Mouse (Mus musculus) midbrain, embryonic 11.5 days (tissue): ENCODE measurements around the gene Mdm2. TPM values are rescaled to one million over a fixed set of nuclear protein-coding genes. Genes with fewer than 3 reads are reported as not detected.

Source experiments
- ATAC-seq: fragments of 200-750 bp; cut with Nextera tagmentation; 2 replicates; pipeline ENCODE4 v1.8.0; 2017; ENCODE audit warnings: moderate TSS enrichment, moderate library complexity; ENCODE audit not compliant: low FRiP score
- DNase-seq: peaks from one replicate; pipeline ENCODE4 v3.0.0; 2015; ENCODE audit warnings: low spot score; ENCODE audit errors: missing footprints
- H3K27ac ChIP-seq: fragments of 300-500 bp; sonication (generic); 2 replicates; pipeline ENCODE4 v1.5.1; 2014; ENCODE audit warnings: low read depth, low read length
- H3K27me3 ChIP-seq: fragments of 300-500 bp; sonication (generic); 2 replicates; pipeline ENCODE4 v1.6.1; 2014; ENCODE audit warnings: mild to moderate bottlenecking, low read length, moderate library complexity, mixed read lengths; ENCODE audit not compliant: control insufficient read depth, insufficient read depth
- H3K36me3 ChIP-seq: fragments of 300-500 bp; sonication (generic); 2 replicates; pipeline ENCODE4 v1.6.1; 2014; ENCODE audit warnings: mild to moderate bottlenecking, low read length, moderate library complexity, mixed read lengths; ENCODE audit not compliant: control insufficient read depth, insufficient read depth
- H3K4me1 ChIP-seq: fragments of 300-500 bp; sonication (generic); 2 replicates; pipeline ENCODE4 v1.6.1; 2014; ENCODE audit warnings: low read length; ENCODE audit not compliant: control insufficient read depth, insufficient read depth
- H3K4me2 ChIP-seq: fragments of 300-500 bp; sonication (generic); 2 replicates; pipeline ENCODE4 v1.6.1; 2014; ENCODE audit warnings: mild to moderate bottlenecking, moderate library complexity
- H3K4me3 ChIP-seq: fragments of 300-500 bp; sonication (generic); 2 replicates; pipeline ENCODE4 v1.5.1; 2014; ENCODE audit warnings: low read depth, low read length
- H3K9ac ChIP-seq: fragments of 300-500 bp; sonication (generic); 2 replicates; pipeline ENCODE4 v1.6.1; 2014; ENCODE audit warnings: low read length
- H3K9me3 ChIP-seq: fragments of 300-500 bp; sonication (generic); 2 replicates; pipeline ENCODE4 v1.6.1; 2016; ENCODE audit warnings: low read length; ENCODE audit not compliant: control insufficient read depth
- WGBS: fragments of 180-500 bp; shearing (Covaris S2); extraction: QIAGEN DNeasy Blood & Tissue Kit; methylation state at CpG from one replicate; pipeline ENCODE4 v1.1.7; 2014; 5-methylcytosine and 5-hydroxymethylcytosine counted together
- polyA plus RNA-seq: library from polyadenylated mRNA; unstranded; fragments of >200 nt; fragmentation: Nextera tagmentation; extraction: Ambion mirVana; gene quantifications from 2 replicates; pipeline ENCODE4 v1.2.1, GENCODE M21; 2014

The Mdm2 gene
- polyA plus RNA-seq, 1 experiment from 2014 or later = 67.5 TPM

DNA sequence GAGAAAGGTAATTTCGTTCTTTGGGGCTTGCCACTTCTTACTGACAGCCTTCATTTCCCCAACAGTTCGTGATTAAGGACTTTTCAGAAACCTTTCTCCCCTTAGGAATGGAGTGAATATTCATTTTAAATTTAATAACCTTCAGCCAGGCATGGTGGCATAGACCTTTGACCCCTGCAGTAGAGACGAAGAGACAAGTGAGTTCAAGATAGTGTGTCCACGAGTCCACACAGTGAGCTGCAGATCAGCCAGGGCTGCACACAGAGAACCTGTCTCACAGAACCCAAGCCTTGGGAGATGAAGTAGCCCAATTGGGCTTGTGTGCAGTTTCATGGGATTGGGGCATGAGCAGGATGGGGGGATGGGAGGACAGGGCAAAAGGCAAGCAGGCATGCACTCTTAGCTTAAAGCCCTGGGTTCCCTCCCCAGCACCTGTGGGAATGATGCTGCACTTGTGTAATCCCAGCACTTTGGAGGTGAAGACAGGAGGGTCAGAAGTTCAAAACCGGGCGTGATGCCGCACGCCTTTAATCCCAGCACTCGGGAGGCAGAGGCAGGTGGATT, 1.7 kb upstream of the Mdm2 start:
- H3K27ac ChIP-seq = no peak overlapping the region
- H3K4me2 ChIP-seq = no peak overlapping the region
- no peaks in the 10 kb centered on the region for H3K9me3 ChIP-seq
- no peak overlapping the region for H3K9ac ChIP-seq
- no peaks in the 10 kb centered on the region; the same call in 1 of the 2 replicates for H3K36me3 ChIP-seq
- ATAC-seq = no peak
- H3K4me3 ChIP-seq = no peak overlapping the region
- peaks cover 12% of the 10 kb centered on the region; the same call in 1 of the 2 replicates for H3K4me1 ChIP-seq
- DNase-seq = no peak
- WGBS = 89% methylated on average over 9 of the region's 9 CpGs
- no peaks in the 10 kb centered on the region for H3K27me3 ChIP-seq

GRCm38 (mm10) chr10:117711408-117711807, 850 bp upstream of the Mdm2 start:
- DNase-seq = no peak
- H3K36me3 ChIP-seq = no peaks in the 10 kb centered on the region; the same call in 1 of the 2 replicates
- H3K9me3 ChIP-seq = no peaks in the 10 kb centered on the region
- WGBS = 78% methylated on average over 5 of the region's 5 CpGs
- no peak for ATAC-seq
- H3K4me3 ChIP-seq = peak overlapping the region; percentile 75; the same call in 1 of the 2 replicates
- H3K9ac ChIP-seq = peak overlapping the region; percentile 99; the same call in 1 of the 2 replicates
- H3K27me3 ChIP-seq = no peaks in the 10 kb centered on the region
- peak overlapping the region; percentile 57 for H3K4me2 ChIP-seq
- H3K4me1 ChIP-seq = peaks cover 12% of the 10 kb centered on the region; the same call in 1 of the 2 replicates
- H3K27ac ChIP-seq = no peak overlapping the region

DNA sequence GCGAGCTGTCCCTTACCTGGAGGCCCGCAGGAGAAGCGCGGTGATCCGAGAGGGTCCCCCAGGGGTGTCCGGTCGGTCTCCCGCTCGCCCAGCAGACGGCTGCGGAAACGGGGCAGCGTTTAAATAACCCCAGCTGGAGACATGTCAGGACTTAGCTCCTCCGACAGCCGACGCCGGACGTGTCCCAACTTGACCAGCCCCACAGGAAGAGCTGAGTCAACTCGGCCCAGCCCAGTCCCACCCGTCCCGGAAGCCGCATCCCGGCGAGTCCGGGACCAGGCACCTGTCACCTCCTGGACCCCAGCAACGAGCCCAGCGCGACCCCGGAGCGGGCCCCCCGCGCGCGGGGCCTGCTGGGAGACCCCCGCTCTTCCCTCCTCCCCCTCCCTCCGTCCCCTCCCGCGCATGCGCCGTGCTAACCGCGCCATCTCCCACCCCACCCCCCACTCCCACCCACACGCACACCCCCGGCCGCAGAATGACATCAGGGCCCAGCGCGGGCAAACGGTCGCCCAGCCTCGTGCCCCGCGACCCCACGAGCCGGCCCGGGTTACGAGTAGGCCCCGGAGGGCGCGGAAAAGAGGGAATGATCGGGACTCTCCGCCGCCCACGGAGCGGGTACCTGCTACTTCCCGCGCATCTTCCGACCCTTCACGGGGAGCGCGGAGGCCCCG, 491 bp downstream of the Mdm2 start:
- Histone ChIP-seq H3K4me1 (peaks cover 12% of the 10 kb centered on the region; the same call in 1 of the 2 replicates), H3K27me3 (no peaks in the 10 kb centered on the region), H3K36me3 (peaks cover 1% of the 10 kb centered on the region), H3K9ac (peak overlapping the region; percentile 99), H3K27ac (peak overlapping the region; percentile 96), H3K9me3 (no peaks in the 10 kb centered on the region), H3K4me3 (peak overlapping the region; percentile 75), H3K4me2 (peak overlapping the region; percentile 85)
- peak; percentile 83 for ATAC-seq
- DNase-seq = peak; percentile 98
- WGBS = under 1% methylated on average over 54 of the region's 71 CpGs

DNA sequence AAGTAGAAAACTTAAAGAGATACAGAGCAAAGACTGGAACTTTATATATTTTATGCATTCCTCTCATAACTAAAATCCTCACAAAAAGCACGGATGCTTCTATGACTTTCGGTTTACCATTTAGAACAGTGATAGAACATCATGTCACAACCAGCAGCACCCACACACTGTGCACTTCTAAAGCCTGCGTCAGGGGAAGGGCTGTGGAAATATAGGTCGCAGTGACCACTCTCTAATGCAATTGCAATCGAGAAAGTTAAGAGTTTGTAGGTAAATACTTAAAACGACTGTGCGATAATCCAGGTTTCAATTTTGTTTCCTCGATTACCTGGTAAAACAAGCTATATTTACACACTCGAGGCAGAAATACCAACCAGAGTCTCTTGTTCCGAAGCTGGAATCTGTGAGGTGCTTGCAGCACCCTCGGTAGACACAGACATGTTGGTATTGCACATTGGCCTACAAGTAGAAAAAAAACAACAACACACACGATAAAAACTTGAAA, 1.2 kb downstream of the Mdm2 start:
- DNase-seq (no peak), ATAC-seq (no peak)
- WGBS = 60% methylated on average over 12 of the region's 12 CpGs
- Histone ChIP-seq H3K27me3 (no peaks in the 10 kb centered on the region), H3K9ac (peak overlapping the region; percentile 99), H3K4me3 (peak overlapping the region; percentile 75), H3K9me3 (no peaks in the 10 kb centered on the region), H3K36me3 (peaks cover 6% of the 10 kb centered on the region), H3K4me1 (peaks cover 12% of the 10 kb centered on the region; the same call in 1 of the 2 replicates), H3K4me2 (peak overlapping the region; percentile 85), H3K27ac (no peak overlapping the region)

DNA sequence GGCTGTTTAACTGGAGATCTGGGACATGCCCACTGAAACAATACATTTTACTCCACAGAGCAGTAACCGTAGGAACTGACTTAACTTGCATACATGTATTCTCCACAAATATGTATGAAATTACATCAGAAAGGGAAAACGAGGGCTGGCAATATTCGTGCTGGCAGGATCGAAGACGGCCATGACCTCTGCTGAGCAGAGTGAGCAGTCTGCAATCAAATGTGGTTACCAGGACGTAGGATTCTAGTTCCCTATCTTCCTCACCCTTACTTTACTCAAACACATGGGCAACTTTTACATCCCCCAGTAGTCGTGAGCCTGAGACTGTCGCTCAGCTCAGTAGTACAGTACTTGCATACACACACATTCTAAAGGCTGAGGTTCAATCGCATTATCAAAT, 1.7 kb downstream of the Mdm2 start:
- DNase-seq (no peak), ATAC-seq (no peak)
- no peaks in the 10 kb centered on the region for H3K27me3 ChIP-seq
- no peaks in the 10 kb centered on the region for H3K9me3 ChIP-seq
- H3K27ac ChIP-seq = no peak overlapping the region
- H3K4me2 ChIP-seq = peak overlapping the region; percentile 85
- H3K4me1 ChIP-seq = peaks cover 12% of the 10 kb centered on the region; the same call in 1 of the 2 replicates
- H3K9ac ChIP-seq = no peak overlapping the region
- peaks cover 8% of the 10 kb centered on the region for H3K36me3 ChIP-seq
- peak overlapping the region; percentile 75 for H3K4me3 ChIP-seq
- 91% methylated on average over 9 of the region's 9 CpGs for WGBS

- Histone ChIP-seq H3K27me3 (no peaks in the 10 kb centered on the region), H3K9ac (no peak overlapping the region), H3K27ac (no peak overlapping the region), H3K36me3 (peaks cover 12% of the 10 kb centered on the region), H3K4me1 (peaks cover 12% of the 10 kb centered on the region; the same call in 1 of the 2 replicates), H3K4me3 (no peak overlapping the region), H3K9me3 (no peaks in the 10 kb centered on the region), H3K4me2 (no peak overlapping the region)
- ATAC-seq (no peak), DNase-seq (no peak)
- 98% methylated on average over 2 of the region's 2 CpGs for WGBS
These were observed 2.2 kb downstream of the Mdm2 start for GRCm38 (mm10) chr10:117708376-117708775.

GRCm38 (mm10) chr10:117707114-117707838, 3.3 kb downstream of the Mdm2 start:
- no peak overlapping the region for H3K9ac ChIP-seq
- peaks cover 13% of the 10 kb centered on the region for H3K36me3 ChIP-seq
- no peak overlapping the region for H3K4me3 ChIP-seq
- 91% methylated on average over 2 of the region's 2 CpGs for WGBS
- H3K9me3 ChIP-seq = no peaks in the 10 kb centered on the region
- no peak for ATAC-seq
- H3K27ac ChIP-seq = no peak overlapping the region
- H3K4me2 ChIP-seq = no peak overlapping the region
- DNase-seq = no peak
- peaks cover 12% of the 10 kb centered on the region; the same call in 1 of the 2 replicates for H3K4me1 ChIP-seq
- H3K27me3 ChIP-seq = no peaks in the 10 kb centered on the region

- Histone ChIP-seq H3K4me2 (no peak overlapping the region), H3K4me3 (no peak overlapping the region), H3K9me3 (no peaks in the 10 kb centered on the region), H3K27me3 (no peaks in the 10 kb centered on the region), H3K9ac (no peak overlapping the region), H3K27ac (no peak overlapping the region), H3K36me3 (peaks cover 19% of the 10 kb centered on the region), H3K4me1 (peaks cover 12% of the 10 kb centered on the region; the same call in 1 of the 2 replicates)
- WGBS = 90% methylated on average over 6 of the region's 6 CpGs
- DNase-seq (no peak), ATAC-seq (no peak)
These were observed 4.1 kb downstream of the Mdm2 start for GRCm38 (mm10) chr10:117706440-117706839.
